Mouse (Mus musculus) kidney, adult 9 months (tissue): ENCODE results near the gene Ackr1.
"Not testable (repeated sequence)": the region's sequence is repeated elsewhere in the genome, so short reads cannot be mapped to it uniquely, and the experiment has no call there.

Source experiments
- DNase-seq: peaks from one replicate; pipeline ENCODE4 v3.0.0; 2022

Gene Ackr1

GRCm38 (mm10) chr1:173348527-173348926 lies 15.0 kb upstream of the Ackr1 start:
- no peak for DNase-seq

- DNase-seq: no peak
Measured at GRCm38 (mm10) chr1:173345112-173345511, 11.6 kb upstream of the Ackr1 start.

- DNase-seq: no peak
Measured at GRCm38 (mm10) chr1:173343934-173344333, 10.4 kb upstream of the Ackr1 start.

- DNase-seq: no peak
Measured at GRCm38 (mm10) chr1:173342425-173342824, 8.9 kb upstream of the Ackr1 start.

GRCm38 (mm10) chr1:173339543-173339942 lies 6.0 kb upstream of the Ackr1 start:
- DNase-seq: peak; percentile 59

GRCm38 (mm10) chr1:173337008-173337407 lies 3.5 kb upstream of the Ackr1 start:
- DNase-seq: no peak

GRCm38 (mm10) chr1:173335903-173336302 lies 2.4 kb upstream of the Ackr1 start:
- no peak for DNase-seq

GRCm38 (mm10) chr1:173332418-173332817 lies 1.1 kb downstream of the Ackr1 start:
- DNase-seq: no peak

- no peak for DNase-seq
Measured at GRCm38 (mm10) chr1:173329743-173330142, 3.8 kb downstream of the Ackr1 start.

GRCm38 (mm10) chr1:173329185-173329584 lies 4.4 kb downstream of the Ackr1 start:
- DNase-seq: no peak

- DNase-seq: no peak
Measured at GRCm38 (mm10) chr1:173328446-173328845, 5.1 kb downstream of the Ackr1 start.

- no peak for DNase-seq
Measured at GRCm38 (mm10) chr1:173326552-173326951, 7.0 kb downstream of the Ackr1 start.

GRCm38 (mm10) chr1:173325395-173325794 lies 8.2 kb downstream of the Ackr1 start:
- no peak for DNase-seq

- DNase-seq: no peak
Measured at GRCm38 (mm10) chr1:173324961-173325360, 8.6 kb downstream of the Ackr1 start.

GRCm38 (mm10) chr1:173323839-173324585 lies 9.5 kb downstream of the Ackr1 start:
- peak; percentile 22 for DNase-seq

- DNase-seq: no peak
Measured at GRCm38 (mm10) chr1:173322249-173322627, 11.3 kb downstream of the Ackr1 start.

GRCm38 (mm10) chr1:173321593-173322248 lies 11.8 kb downstream of the Ackr1 start:
- DNase-seq: no peak

GRCm38 (mm10) chr1:173317925-173318477 lies 15.5 kb downstream of the Ackr1 start:
- no peak for DNase-seq

GRCm38 (mm10) chr1:173315725-173316124 lies 17.8 kb downstream of the Ackr1 start:
- no peak for DNase-seq

GRCm38 (mm10) chr1:173313535-173314050 lies 20.0 kb downstream of the Ackr1 start:
- DNase-seq: not testable (repeated sequence)

GRCm38 (mm10) chr1:173302795-173303194 lies 30.8 kb downstream of the Ackr1 start:
- not testable (repeated sequence) for DNase-seq
